In the genomic region with DNA sequence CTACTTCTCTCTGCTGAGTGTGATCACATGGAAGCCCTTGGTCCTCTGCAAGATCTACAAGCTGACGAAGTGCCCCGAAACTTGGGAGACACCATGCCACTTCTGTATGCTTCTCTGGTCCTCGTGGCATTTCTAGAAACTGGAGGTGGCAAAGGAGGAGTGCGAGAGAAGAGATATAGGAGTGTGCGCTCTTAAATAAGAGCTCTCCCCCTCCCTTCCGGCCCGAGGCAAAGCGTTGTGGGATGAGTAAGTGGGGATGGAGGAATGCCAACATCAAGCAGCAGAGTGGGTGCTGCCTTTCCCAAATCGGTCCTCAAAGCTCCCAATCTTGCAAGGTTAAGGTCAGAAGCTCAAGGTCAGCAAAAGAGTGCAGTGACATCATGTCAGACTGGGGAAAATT, we compare ENCODE assay signal across 14 mouse cellular contexts.
DNase-seq lines count a peak whose midpoint lies in the region; ATAC-seq lines count a peak whose summit lies in the region.
"Had no signal": no experiment of that assay in that cellular context is flagged by ENCODE, and none has a peak within 500 bp of the region (broad histone marks: within the 10 kb centered on the region; RNA-seq: fewer than 3 reads in every experiment).

No protein-coding gene starts in this region.

- ATAC-seq in activated CD4-positive, CD25-positive, alpha-beta regulatory T cell, adult 4 months, result no peak
- ATAC-seq: forebrain, embryonic 16.5 days; intestine, postnatal 0 days had no signal

- DNase-seq in layer of hippocampus, adult 11-12 months (ENCODE audit: low spot score), result peak; percentile 44
- no peak for DNase-seq in layer of hippocampus, postnatal 10 days (ENCODE audit: low spot score in 2 of 2)
- peak; percentile 67 to 70 for DNase-seq in adrenal gland, postnatal 36 days
- DNase-seq in left cerebral cortex, adult 9 months (ENCODE audit: low spot score in 2 of 2), result peak; percentile 54 to 72
- peak; percentile 59 to 71 for DNase-seq in right cerebral cortex, postnatal 36 days (ENCODE audit: low spot score in 2 of 2)
- no peak for DNase-seq in thymus, postnatal 36 days
- DNase-seq in spleen, postnatal 10 days (ENCODE audit: low spot score in 2 of 2), result no peak
- DNase-seq: cerebellum, adult 8-10 months; kidney, postnatal 4 days; midbrain, embryonic 14.5 days; thymus, adult 2 months had no signal

Comparison
In these comparisons a context has a peak if more than half of its experiments do, and no peak if none do; other contexts are left out.
1. DNase-seq: peak in layer of hippocampus, adult 11-12 months (single experiment), adrenal gland, postnatal 36 days (2 of 2), left cerebral cortex, adult 9 months (2 of 2) and right cerebral cortex, postnatal 36 days (2 of 2); none in layer of hippocampus, postnatal 10 days (0 of 2), thymus, postnatal 36 days (0 of 2) and spleen, postnatal 10 days (0 of 2).